Mouse (Mus musculus) gastrocnemius, postnatal 36 days (tissue): ENCODE results near the gene Lgi1. TPM values are rescaled to one million over a fixed set of nuclear protein-coding genes. Genes with fewer than 3 reads are reported as not detected.

Experiments
- DNase-seq, 2 experiments: peaks; one replicate each; pipeline ENCODE4 v3.0.0; 2022
- intact Hi-C: fragments of 180-260 bp; cut with DNase I; formaldehyde crosslinking; loops from one replicate; pipeline ENCODE4 v1.15.1; 2025
- total RNA-seq, 2 experiments: library from RNA; stranded (reverse); gene quantifications; 2 replicates each; pipeline ENCODE4 v1.2.3; 2021

The Lgi1 gene
- total RNA-seq, 2 experiments from 2014 or later: 1.5 to 3.1 TPM

- intact Hi-C loops: no loop called here
- no peak for DNase-seq
These were observed 92.0 kb downstream of the Lgi1 start for GRCm38 (mm10) chr19:38356211-38356828.

GRCm38 (mm10) chr19:38357956-38358623, 93.8 kb downstream of the Lgi1 start:
- DNase-seq: no peak
- intact Hi-C loops: no loop called here

- no peak for DNase-seq
- intact Hi-C loops: no loop called here
These were observed 95.0 kb downstream of the Lgi1 start for GRCm38 (mm10) chr19:38359287-38359686.

Other genes starting within 250 kb of the Lgi1 start
- gene Myof, start 221.0 kb upstream of the Lgi1 start, total RNA-seq: 1 to 10 TPM; 4.5 to 5.6 TPM
- gene Cep55, start 209.5 kb upstream of the Lgi1 start, total RNA-seq: under 1 TPM; 0.30 to 0.31 TPM
- gene Ffar4, start 167.5 kb upstream of the Lgi1 start, total RNA-seq: not detected
- 1 to 10 TPM; 1.6 to 2.3 TPM for gene Rbp4, start 139.3 kb upstream of the Lgi1 start, total RNA-seq
- not detected for gene Pde6c, start 131.8 kb upstream of the Lgi1 start, total RNA-seq
- gene Fra10ac1, start 40.4 kb upstream of the Lgi1 start, total RNA-seq: 10 to 100 TPM in 1 of 2 experiments, 1 to 10 TPM in 1; 10.0 to 10.7 TPM
- 1 to 10 TPM in 1 of 2 experiments, under 1 TPM in 1; 0.99 to 2.3 TPM for gene Slc35g1, start 131.4 kb downstream of the Lgi1 start, total RNA-seq
- 1 to 10 TPM; 7.2 to 9.3 TPM for gene Plce1, start 216.6 kb downstream of the Lgi1 start, total RNA-seq